In the genomic region with DNA sequence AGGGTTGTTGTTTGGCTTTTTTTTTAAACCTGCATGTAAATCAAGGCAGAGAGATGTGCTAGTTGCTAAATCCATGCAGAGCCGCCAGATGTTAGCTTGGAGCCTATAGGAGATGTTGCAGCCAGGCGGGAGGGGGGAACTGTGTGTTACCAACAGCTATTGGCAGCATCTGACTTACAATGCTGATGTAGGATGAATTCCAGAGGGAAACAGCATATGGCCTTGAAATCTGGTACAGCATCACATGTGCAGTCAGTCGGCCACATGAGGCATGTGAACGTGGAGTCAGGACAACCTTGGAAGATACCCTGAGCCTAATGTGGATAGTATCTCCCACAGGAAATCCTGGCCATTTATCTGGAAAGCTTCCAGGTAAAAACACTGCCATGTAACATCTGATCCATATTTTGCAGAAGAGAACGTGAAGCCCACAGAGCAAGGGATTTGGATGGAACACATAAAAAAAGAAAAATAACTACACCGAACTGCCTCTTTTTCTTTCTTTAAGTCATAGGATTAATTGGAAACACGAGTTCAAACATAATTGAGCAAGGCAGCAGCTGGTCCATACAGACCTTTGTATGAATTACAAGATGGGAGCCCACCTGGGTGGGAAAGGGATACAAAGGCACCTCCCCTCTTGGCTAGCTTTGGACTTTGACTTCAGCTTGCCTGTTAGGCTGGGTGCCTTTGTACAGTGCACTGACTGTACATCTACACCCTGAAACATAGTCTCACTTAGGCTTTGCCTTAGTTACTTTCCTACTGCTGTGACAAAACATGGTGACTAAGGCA, we compare ENCODE assay signal across 14 mouse cellular contexts. TPM values are rescaled to one million over a fixed set of nuclear protein-coding genes. Genes with fewer than 3 reads are reported as not detected.
DNase-seq lines count a peak whose midpoint lies in the region; ATAC-seq lines count a peak whose summit lies in the region.
"Had no signal": no experiment of that assay in that cellular context is flagged by ENCODE, and none has a peak within 500 bp of the region (broad histone marks: within the 10 kb centered on the region; RNA-seq: fewer than 3 reads in every experiment).

No protein-coding gene starts in this region.

- H3K9me3 ChIP-seq in hindbrain, embryonic 15.5 days = no peaks in the 10 kb centered on the region
- H3K9me3 ChIP-seq in hindbrain, embryonic 12.5 days (replicated peaks) = no peaks in the 10 kb centered on the region
- H3K9me3 ChIP-seq: heart, embryonic 12.5 days; liver, embryonic 15.5 days had no signal

- WGBS in hindbrain, embryonic 15.5 days = 79% methylated on average over 7 of the region's 7 CpGs
- 81% methylated on average over 7 of the region's 7 CpGs for WGBS in hindbrain, embryonic 12.5 days

- no peaks in the 10 kb centered on the region for H3K4me1 ChIP-seq in hindbrain, embryonic 15.5 days (replicated peaks)
- no peaks in the 10 kb centered on the region for H3K4me1 ChIP-seq in hindbrain, embryonic 12.5 days
- H3K4me1 ChIP-seq: heart, embryonic 12.5 days; liver, embryonic 15.5 days had no signal

- DNase-seq in frontal cortex, adult 2 months (ENCODE audit: extremely low spot score in 1 of 2, low spot score in 1 of 2) = peak; percentile 52 to 60
- DNase-seq in layer of hippocampus, adult 8-10 months (ENCODE audit: low spot score in 2 of 2) = peak; percentile 59 to 63
- DNase-seq in right cerebral cortex, postnatal 10 days (ENCODE audit: low spot score in 2 of 2) = peak; percentile 52 to 73
- DNase-seq in ovary, postnatal 14 days (ENCODE audit: low spot score) = no peak
- no peak for DNase-seq in thymus, postnatal 36 days
- DNase-seq: adrenal gland, postnatal 10 days; cerebellum, adult 11 months; gastrocnemius, adult 2 months had no signal

- peak; percentile 56; the same call in 1 of the 2 replicates for ATAC-seq in hindbrain, embryonic 15.5 days (ENCODE audit: low FRiP score, low read depth)
- no peak for ATAC-seq in hindbrain, embryonic 12.5 days (ENCODE audit: low FRiP score)
- ATAC-seq: Patski had no signal

- no peak overlapping the region for H3K9ac ChIP-seq in hindbrain, embryonic 15.5 days
- no peak overlapping the region for H3K9ac ChIP-seq in hindbrain, embryonic 12.5 days
- H3K9ac ChIP-seq: heart, embryonic 12.5 days; liver, embryonic 15.5 days had no signal

- H3K27me3 ChIP-seq in hindbrain, embryonic 15.5 days = no peaks in the 10 kb centered on the region
- no peaks in the 10 kb centered on the region for H3K27me3 ChIP-seq in hindbrain, embryonic 12.5 days
- H3K27me3 ChIP-seq: heart, embryonic 12.5 days; liver, embryonic 15.5 days; Patski had no signal

- no peaks in the 10 kb centered on the region for H3K36me3 ChIP-seq in hindbrain, embryonic 15.5 days
- H3K36me3 ChIP-seq in hindbrain, embryonic 12.5 days = no peaks in the 10 kb centered on the region
- H3K36me3 ChIP-seq: liver, embryonic 15.5 days had no signal

- H3K27ac ChIP-seq in hindbrain, embryonic 15.5 days (replicated peaks) = no peak overlapping the region
- H3K27ac ChIP-seq in hindbrain, embryonic 12.5 days = no peak overlapping the region
- H3K27ac ChIP-seq: gastrocnemius, adult 2 months; liver, embryonic 15.5 days had no signal

- H3K4me2 ChIP-seq in hindbrain, embryonic 15.5 days = no peak overlapping the region
- H3K4me2 ChIP-seq in hindbrain, embryonic 12.5 days (replicated peaks) = no peak overlapping the region
- H3K4me2 ChIP-seq: heart, embryonic 12.5 days; liver, embryonic 15.5 days had no signal

- H3K4me3 ChIP-seq in hindbrain, embryonic 15.5 days = no peak overlapping the region
- H3K4me3 ChIP-seq in hindbrain, embryonic 12.5 days = no peak overlapping the region
- H3K4me3 ChIP-seq: gastrocnemius, adult 2 months; heart, embryonic 12.5 days; liver, embryonic 15.5 days; myocyte had no signal

RNA-seq across cellular contexts. Expression of a gene that starts 42.7 kb away (rescaled TPM):
- 2.3 and 2.4 TPM in 2 replicates for polyA plus RNA-seq in hindbrain, embryonic 15.5 days (2015; fragmentation: Nextera tagmentation; extraction: Ambion mirVana)
- 1.3 and 1.7 TPM in 2 replicates for polyA plus RNA-seq in hindbrain, embryonic 12.5 days (2016; fragmentation: Nextera tagmentation; extraction: Ambion mirVana)
- polyA plus RNA-seq in frontal cortex, adult 2 months (2012; rRNA removed) = 0.34 and 0.44 TPM in 2 replicates
- total RNA-seq in layer of hippocampus, adult 8-10 months (2022) = under 1 TPM; 0.12 to 0.49 (median 0.39) TPM

Comparison
In these comparisons a context has a peak if more than half of its experiments do, and no peak if none do; other contexts are left out.
1. DNase-seq: peak in frontal cortex, adult 2 months (2 of 2), layer of hippocampus, adult 8-10 months (2 of 2) and right cerebral cortex, postnatal 10 days (2 of 2); none in ovary, postnatal 14 days (single experiment) and thymus, postnatal 36 days (0 of 2).